Mouse (Mus musculus) cerebellum, postnatal 36 days (tissue): ENCODE measurements at regions not wholly inside any gene's neighbourhood (a gene's known extent, or its start where the extent isn't known, plus 50 kb on each side); places are given as distances from the start of the nearest gene placed in this dataset.

ENCODE experiments used
- DNase-seq, 2 experiments: peaks; one replicate each; pipeline ENCODE4 v3.0.0; 2021 to 2022; ENCODE audit warnings: mixed read lengths in 2 of 2

- DNase-seq = no peak
Measured at GRCm38 (mm10) chr10:119054191-119055175, 184.5 kb upstream of the Dyrk2 start.

GRCm38 (mm10) chr10:119052441-119053041, 182.5 kb upstream of the Dyrk2 start:
- DNase-seq = no peak

GRCm38 (mm10) chr10:119051598-119051997, 181.6 kb upstream of the Dyrk2 start:
- no peak for DNase-seq

GRCm38 (mm10) chr10:119050017-119050685, 180.1 kb upstream of the Dyrk2 start:
- no peak for DNase-seq

- no peak for DNase-seq
Measured at GRCm38 (mm10) chr10:119048643-119049420, 178.8 kb upstream of the Dyrk2 start.

GRCm38 (mm10) chr10:119045059-119045458, 175.1 kb upstream of the Dyrk2 start:
- no peak for DNase-seq

- DNase-seq = no peak
Measured at GRCm38 (mm10) chr10:119043069-119043468, 173.1 kb upstream of the Dyrk2 start.

- DNase-seq = no peak
Measured at GRCm38 (mm10) chr10:119040205-119040604, 170.2 kb upstream of the Dyrk2 start.

GRCm38 (mm10) chr10:119039732-119040131, 169.7 kb upstream of the Dyrk2 start:
- DNase-seq = no peak

- no peak for DNase-seq
Measured at GRCm38 (mm10) chr10:119038991-119039390, 169.0 kb upstream of the Dyrk2 start.

GRCm38 (mm10) chr10:119037781-119038180, 167.8 kb upstream of the Dyrk2 start:
- no peak for DNase-seq

- no peak for DNase-seq
Measured at GRCm38 (mm10) chr10:119035863-119036262, 165.9 kb upstream of the Dyrk2 start.

- DNase-seq = no peak
Measured at GRCm38 (mm10) chr10:119034396-119034795, 164.4 kb upstream of the Dyrk2 start.

- DNase-seq = no peak
Measured at GRCm38 (mm10) chr10:119031282-119032275, 161.6 kb upstream of the Dyrk2 start.

- DNase-seq = no peak
Measured at GRCm38 (mm10) chr10:119028480-119029137, 158.6 kb upstream of the Dyrk2 start.

- no peak for DNase-seq
Measured at GRCm38 (mm10) chr10:119027241-119027901, 157.4 kb upstream of the Dyrk2 start.

GRCm38 (mm10) chr10:119026291-119026690, 156.3 kb upstream of the Dyrk2 start:
- DNase-seq = no peak

- DNase-seq = no peak
Measured at GRCm38 (mm10) chr10:119024425-119024824, 154.4 kb upstream of the Dyrk2 start.

GRCm38 (mm10) chr10:119019082-119019481, 149.1 kb upstream of the Dyrk2 start:
- no peak for DNase-seq

GRCm38 (mm10) chr10:119018490-119018889, 148.5 kb upstream of the Dyrk2 start:
- no peak for DNase-seq
